Mouse (Mus musculus) stomach, postnatal 0 days (tissue): ENCODE measurements around the gene Sardh. TPM values are rescaled to one million over a fixed set of nuclear protein-coding genes. Genes with fewer than 3 reads are reported as not detected.

ENCODE experiments used
- ATAC-seq: fragments of 200-750 bp; cut with Nextera tagmentation; 2 replicates; pipeline ENCODE4 v1.8.0; 2017; ENCODE audit not compliant: low FRiP score, low TSS enrichment
- DNase-seq: peaks from one replicate; pipeline ENCODE4 v3.0.0-alpha.2; 2016; ENCODE audit warnings: low spot score
- H3K27ac ChIP-seq: fragments of 300-500 bp; sonication (generic); replicated peaks from 2 replicates; pipeline ENCODE4 v1.5.1; 2014; ENCODE audit warnings: mild to moderate bottlenecking, control low read depth
- H3K27me3 ChIP-seq: fragments of 300-500 bp; sonication (generic); 2 replicates; pipeline ENCODE4 v1.6.1; 2014; ENCODE audit warnings: low read length; ENCODE audit not compliant: control insufficient read depth, insufficient read depth
- H3K36me3 ChIP-seq: fragments of 300-500 bp; sonication (generic); 2 replicates; pipeline ENCODE4 v1.6.1; 2014; ENCODE audit warnings: low read length, mixed read lengths; ENCODE audit not compliant: control insufficient read depth, insufficient read depth
- H3K4me1 ChIP-seq: fragments of 300-500 bp; sonication (generic); replicated peaks from 2 replicates; pipeline ENCODE4 v1.6.1; 2014; ENCODE audit warnings: antibody characterized with exemption; ENCODE audit not compliant: control insufficient read depth, insufficient read depth
- H3K4me2 ChIP-seq: fragments of 300-500 bp; sonication (generic); replicated peaks from 2 replicates; pipeline ENCODE4 v1.6.1; 2014; ENCODE audit warnings: low read depth, mild to moderate bottlenecking, control low read depth, moderate library complexity
- H3K4me3 ChIP-seq: fragments of 300-500 bp; sonication (generic); 2 replicates; pipeline ENCODE4 v1.5.1; 2014; ENCODE audit warnings: low read depth, low read length, control low read depth
- H3K9ac ChIP-seq: fragments of 300-500 bp; sonication (generic); 2 replicates; pipeline ENCODE4 v1.6.1; 2014; ENCODE audit warnings: mild to moderate bottlenecking, low read length, control low read depth, mixed read lengths
- H3K9me3 ChIP-seq: fragments of 300-500 bp; sonication (generic); 2 replicates; pipeline ENCODE4 v1.6.1; 2016; ENCODE audit warnings: low read length; ENCODE audit not compliant: control insufficient read depth
- CTCF ChIP-seq: IDR thresholded peaks from 2 replicates; pipeline ENCODE4 v1.5.1; 2016; ENCODE audit warnings: antibody characterized with exemption, low read depth, mild to moderate bottlenecking, moderate library complexity
- EP300 ChIP-seq: optimal IDR thresholded peaks from 2 replicates; pipeline ENCODE3; 2016; ENCODE audit warnings: antibody characterized with exemption
- WGBS: fragments of 180-500 bp; shearing (Covaris S2); extraction: QIAGEN DNeasy Blood & Tissue Kit; methylation state at CpG from one replicate; pipeline ENCODE4 v1.1.7; 2014; 5-methylcytosine and 5-hydroxymethylcytosine counted together
- polyA plus RNA-seq: library from polyadenylated mRNA; unstranded; fragments of >200 nt; fragmentation: Nextera tagmentation; extraction: Ambion mirVana; gene quantifications from 2 replicates; pipeline ENCODE4 v1.2.1, GENCODE M21; 2015

Sardh gene
- polyA plus RNA-seq, 1 experiment from 2014 or later: 8.9 TPM

DNA sequence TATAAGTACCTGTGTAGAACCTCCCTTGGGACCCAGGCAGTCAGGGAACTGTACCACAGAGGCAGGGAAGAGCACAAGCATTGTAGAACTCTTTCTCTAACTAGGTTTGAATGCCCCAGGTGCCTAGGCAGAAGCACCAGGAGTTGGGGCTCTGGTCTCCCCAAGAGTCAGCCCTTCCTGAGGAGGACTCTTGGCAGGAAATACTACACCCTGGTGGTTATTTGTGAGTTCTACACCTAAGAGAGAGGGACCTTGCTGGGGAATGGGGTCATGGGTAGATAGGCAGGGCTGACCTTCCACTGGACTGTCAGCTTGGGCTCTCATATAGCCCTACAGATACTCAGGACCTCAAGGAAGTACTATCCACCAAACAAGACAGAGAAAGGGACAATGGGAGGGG lies 3.3 kb upstream of the Sardh start:
- H3K27ac ChIP-seq: no peak overlapping the region
- DNase-seq: no peak
- no peak for TF ChIP-seq EP300
- TF ChIP-seq CTCF: peak; percentile 46
- H3K27me3 ChIP-seq: no peaks in the 10 kb centered on the region
- no peak overlapping the region for H3K4me3 ChIP-seq
- ATAC-seq: no peak
- no peak overlapping the region for H3K9ac ChIP-seq
- H3K4me2 ChIP-seq: no peak overlapping the region
- H3K4me1 ChIP-seq: no peaks in the 10 kb centered on the region; the same call in none of the 2 replicates
- no peaks in the 10 kb centered on the region for H3K9me3 ChIP-seq
- H3K36me3 ChIP-seq: no peaks in the 10 kb centered on the region

DNA sequence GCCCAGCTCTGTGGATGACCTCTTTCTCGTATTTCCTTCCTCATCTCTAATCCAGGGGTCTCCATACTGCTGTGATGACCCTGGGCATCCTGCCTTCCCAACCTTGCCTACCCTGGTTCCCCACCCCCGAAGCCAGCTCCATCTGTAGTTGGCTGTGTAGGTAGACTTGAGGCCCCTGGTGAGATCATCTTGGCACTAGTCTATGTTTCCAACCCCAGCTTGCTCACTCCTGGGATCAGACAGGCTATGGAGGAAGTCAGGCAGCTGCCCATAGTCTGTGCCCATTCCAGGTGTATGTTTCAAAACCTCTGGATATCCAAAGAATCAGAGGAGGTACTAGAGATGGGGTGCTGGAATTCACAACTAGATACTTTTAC lies 662 bp downstream of the Sardh start:
- DNase-seq (no peak), ATAC-seq (peak; percentile 74)
- Histone ChIP-seq H3K27ac (peak overlapping the region; percentile 76), H3K9me3 (no peaks in the 10 kb centered on the region), H3K4me1 (no peaks in the 10 kb centered on the region; the same call in none of the 2 replicates), H3K36me3 (no peaks in the 10 kb centered on the region), H3K4me3 (no peak overlapping the region), H3K9ac (peak overlapping the region; percentile 1; the same call in 1 of the 2 replicates), H3K27me3 (no peaks in the 10 kb centered on the region), H3K4me2 (peak overlapping the region; percentile 50; the same call in 1 of the 2 replicates)
- TF ChIP-seq EP300 (no peak), CTCF (no peak)
- 38% methylated on average over 2 of the region's 2 CpGs for WGBS

DNA sequence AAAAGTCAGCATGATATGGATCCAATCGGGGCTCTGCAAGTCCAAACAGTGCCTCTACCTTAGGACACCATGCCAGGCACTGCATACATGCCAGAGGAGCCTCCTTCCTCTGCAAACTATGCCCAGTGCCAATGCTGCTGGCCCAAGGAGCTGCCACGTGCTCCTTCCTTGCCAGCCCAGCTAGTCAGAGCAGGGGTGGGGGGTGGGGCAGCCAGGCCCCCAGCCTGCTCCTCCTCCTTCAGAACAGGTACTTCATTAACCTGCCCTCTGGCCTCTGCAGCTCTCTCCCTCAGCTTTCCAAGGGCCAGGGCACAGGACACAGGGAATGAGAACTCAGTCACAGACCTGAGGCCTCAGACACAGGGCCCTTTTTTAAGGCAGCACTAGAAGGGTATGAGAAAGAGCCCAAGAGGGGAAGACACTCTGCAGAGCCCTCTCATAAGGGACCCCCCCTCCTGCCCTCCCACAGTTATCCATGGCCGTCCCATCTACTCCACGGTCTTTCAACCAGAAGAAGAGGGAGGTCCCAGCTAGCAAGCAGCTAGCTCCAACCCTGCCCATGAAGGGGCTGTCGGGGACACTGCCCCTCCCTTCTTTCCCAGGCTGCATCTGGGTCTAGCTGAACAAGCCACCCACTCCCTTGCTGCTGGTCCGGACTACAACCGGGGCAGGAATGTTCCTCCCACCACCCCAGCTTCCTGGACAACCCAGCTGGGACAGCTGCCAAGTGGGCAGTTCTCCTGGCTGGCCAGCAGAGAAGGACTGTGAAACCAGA lies 1.2 kb downstream of the Sardh start:
- Histone ChIP-seq H3K9ac (peak overlapping the region; percentile 1), H3K4me1 (no peaks in the 10 kb centered on the region; the same call in none of the 2 replicates), H3K36me3 (no peaks in the 10 kb centered on the region), H3K4me2 (peak overlapping the region; percentile 50), H3K27me3 (no peaks in the 10 kb centered on the region), H3K9me3 (no peaks in the 10 kb centered on the region), H3K27ac (peak overlapping the region; percentile 76), H3K4me3 (0 out of 2 replicates have a peak overlapping the region, but pooled peaks have one; percentile 17)
- DNase-seq: peak; percentile 91
- WGBS: 14% methylated on average over 7 of the region's 7 CpGs
- TF ChIP-seq CTCF (peak; percentile 36), EP300 (no peak)
- peak; percentile 92 for ATAC-seq

DNA sequence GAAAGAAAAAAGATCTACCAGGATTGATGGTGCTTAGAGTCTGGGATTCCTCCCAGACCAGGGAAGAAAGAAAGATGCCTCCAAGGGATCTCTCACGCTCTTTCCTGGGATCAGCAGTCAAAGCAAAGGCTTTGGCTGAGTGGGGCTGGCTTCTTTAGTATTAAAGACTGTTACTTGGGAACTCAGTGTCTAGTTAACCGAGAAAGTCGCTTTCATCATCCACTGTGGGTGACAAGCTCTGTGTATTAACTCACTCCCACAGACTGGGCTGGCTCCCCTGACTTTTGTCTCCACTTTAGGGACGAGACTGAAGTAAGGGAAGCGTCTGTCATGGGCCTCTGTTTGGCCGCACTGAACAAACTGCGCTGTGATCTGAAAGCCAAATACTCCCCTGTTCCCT lies 2.2 kb downstream of the Sardh start:
- H3K9ac ChIP-seq: peak overlapping the region; percentile 0; the same call in 1 of the 2 replicates
- no peak overlapping the region for H3K27ac ChIP-seq
- H3K4me1 ChIP-seq: no peaks in the 10 kb centered on the region; the same call in none of the 2 replicates
- no peak for TF ChIP-seq EP300
- H3K36me3 ChIP-seq: no peaks in the 10 kb centered on the region
- 58% methylated on average over 7 of the region's 7 CpGs for WGBS
- ATAC-seq (no peak), DNase-seq (no peak)
- H3K9me3 ChIP-seq: no peaks in the 10 kb centered on the region
- 0 out of 2 replicates have a peak overlapping the region, but pooled peaks have one; percentile 21 for H3K4me2 ChIP-seq
- H3K27me3 ChIP-seq: no peaks in the 10 kb centered on the region
- no peak overlapping the region for H3K4me3 ChIP-seq

DNA sequence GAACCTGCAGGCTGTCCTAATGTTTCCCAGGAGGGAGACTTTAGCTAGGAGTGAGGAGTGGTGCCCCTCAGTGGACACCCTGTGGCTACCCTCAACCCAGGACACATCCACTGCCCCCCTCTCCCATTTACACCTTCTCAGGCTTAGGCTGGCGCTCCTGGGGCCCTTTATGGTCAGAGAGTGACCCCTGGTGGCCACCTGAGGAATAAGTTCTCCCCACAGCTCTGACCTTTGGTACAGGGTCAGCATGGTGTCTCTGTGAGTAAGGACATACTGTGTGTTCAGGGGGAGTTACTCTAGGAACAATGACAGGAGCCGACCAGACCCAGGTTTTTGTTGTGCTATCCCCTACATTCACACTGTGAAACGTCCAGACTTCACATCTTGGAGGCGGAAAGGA lies 10.8 kb downstream of the Sardh start:
- DNase-seq (peak; percentile 65), ATAC-seq (peak; percentile 11; the same call in 1 of the 2 replicates)
- no peak overlapping the region for H3K4me3 ChIP-seq
- TF ChIP-seq EP300: no peak
- peak; percentile 97 for TF ChIP-seq CTCF
- H3K36me3 ChIP-seq: no peaks in the 10 kb centered on the region
- H3K4me2 ChIP-seq: no peak overlapping the region
- WGBS: 32% methylated on average over 4 of the region's 4 CpGs
- no peaks in the 10 kb centered on the region for H3K27me3 ChIP-seq
- no peak overlapping the region for H3K27ac ChIP-seq
- no peaks in the 10 kb centered on the region for H3K9me3 ChIP-seq
- no peak overlapping the region for H3K9ac ChIP-seq
- H3K4me1 ChIP-seq: no peaks in the 10 kb centered on the region; the same call in 1 of the 2 replicates

DNA sequence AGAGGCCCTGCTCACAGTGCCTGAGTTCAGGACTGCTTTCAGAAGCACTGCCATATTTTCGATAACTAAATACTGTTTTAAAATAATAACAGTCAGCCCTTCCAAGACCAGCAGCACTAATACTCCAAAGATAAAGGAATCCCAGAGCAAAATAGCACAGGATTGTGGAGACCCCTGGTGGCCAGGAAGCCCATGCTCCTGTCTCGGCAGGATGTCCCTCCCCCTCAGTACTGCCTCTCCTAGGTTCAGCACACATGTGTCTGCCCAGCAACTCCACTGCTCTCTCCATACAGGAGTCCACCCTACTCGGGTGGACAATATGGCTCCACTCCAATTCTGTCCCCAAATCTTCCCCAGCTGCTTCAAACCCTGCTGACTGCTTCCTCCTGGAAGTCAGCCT lies 12.4 kb downstream of the Sardh start:
- 12% methylated on average over 3 of the region's 3 CpGs for WGBS
- Histone ChIP-seq H3K4me3 (no peak overlapping the region), H3K27me3 (no peaks in the 10 kb centered on the region), H3K36me3 (no peaks in the 10 kb centered on the region), H3K9me3 (no peaks in the 10 kb centered on the region), H3K4me2 (no peak overlapping the region), H3K4me1 (no peaks in the 10 kb centered on the region; the same call in 1 of the 2 replicates), H3K9ac (no peak overlapping the region), H3K27ac (no peak overlapping the region)
- ATAC-seq (peak; percentile 45; the same call in 1 of the 2 replicates), DNase-seq (peak; percentile 50)
- TF ChIP-seq EP300 (no peak), CTCF (peak; percentile 83)
